8 mouse cellular contexts compared by ENCODE assay signal in the genomic region with DNA sequence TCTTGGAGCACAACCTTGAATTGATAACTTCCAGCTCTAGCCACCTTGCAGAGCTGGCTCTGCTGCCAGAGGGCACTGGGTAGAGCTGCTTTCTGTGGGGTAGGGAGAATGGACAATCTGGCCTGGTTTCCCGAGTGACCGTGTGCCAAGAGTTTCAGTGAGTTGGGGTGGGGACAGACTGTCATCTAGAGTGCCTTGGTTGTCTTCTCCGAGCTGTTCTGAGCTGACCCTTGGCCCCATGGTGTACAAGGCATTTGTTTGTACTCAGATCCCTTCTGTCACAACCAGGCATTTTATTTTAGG. TPM values are rescaled to one million over a fixed set of nuclear protein-coding genes. Genes with fewer than 3 reads are reported as not detected.
DNase-seq lines count a peak whose midpoint lies in the region; ATAC-seq and TF ChIP-seq lines count a peak whose summit lies in the region.

No protein-coding gene starts in this region.

- in situ Hi-C loops in ES-E14 (cut with MboI; ENCODE audit: low sequenced_read_pairs in 2 of 2, unreplicated experiment in 2 of 2): no loop called here

- WGBS in forebrain, embryonic 11.5 days: 36% methylated on average over 3 of the region's 3 CpGs
- 33% methylated on average over 3 of the region's 3 CpGs for WGBS in liver, embryonic 15.5 days (ENCODE audit: insufficient replicate concordance)
- whole genome bisulfite sequencing in stomach, embryonic 14.5 days: 53% methylated on average over 3 of the region's 3 CpGs

- no peak for ATAC-seq in forebrain, embryonic 11.5 days (replicated peaks; ENCODE audit: low FRiP score)
- ATAC-seq in liver, embryonic 15.5 days (ENCODE audit: insufficient read depth): no peak
- no peak for ATAC-seq in stomach, embryonic 14.5 days (ENCODE audit: insufficient number of reproducible peaks, insufficient read depth, low FRiP score, low read depth)

- H3K36me3 ChIP-seq in ES-E14 (ENCODE audit: control insufficient read depth, insufficient read depth, low read length, poor library complexity, severe bottlenecking): peaks cover 8% of the 10 kb centered on the region; the same call in 1 of the 2 replicates
- no peaks in the 10 kb centered on the region for H3K36me3 ChIP-seq in forebrain, embryonic 11.5 days (ENCODE audit: control insufficient read depth, insufficient read depth, low read length)
- H3K36me3 ChIP-seq in liver, embryonic 15.5 days (replicated peaks): no peaks in the 10 kb centered on the region
- no peaks in the 10 kb centered on the region for H3K36me3 ChIP-seq in stomach, embryonic 14.5 days (ENCODE audit: control insufficient read depth, insufficient read depth, low read length)

- peak overlapping the region; percentile 64 for H3K27ac ChIP-seq in ES-E14 (ENCODE audit: insufficient read depth, low read depth, low read length, poor library complexity, severe bottlenecking)
- H3K27ac ChIP-seq in forebrain, embryonic 11.5 days (ENCODE audit: low read depth, low read length): no peak overlapping the region
- peak overlapping the region; percentile 93 for H3K27ac ChIP-seq in liver, embryonic 15.5 days (replicated peaks)
- H3K27ac ChIP-seq in stomach, embryonic 14.5 days (ENCODE audit: low read length): no peak overlapping the region

- no peak for DNase-seq in ES-E14 (ENCODE audit: low read depth, low spot score)
- peak; percentile 61 for DNase-seq in adipocyte (ENCODE audit: low spot score)
- DNase-seq in forebrain, embryonic 11.5 days (ENCODE audit: low spot score): no peak
- peak; percentile 22 for DNase-seq in induced T-regulatory cell, adult 2 months (ENCODE audit: low read depth)
- no peak for DNase-seq in frontal cortex, postnatal 25 days (ENCODE audit: low spot score in 2 of 2)
- no peak for DNase-seq in spleen, postnatal 36 days (ENCODE audit: low spot score in 2 of 2)

- H3K9me3 ChIP-seq in ES-E14 (ENCODE audit: control insufficient read depth, insufficient read depth, low read depth, low read length): no peaks in the 10 kb centered on the region
- no peaks in the 10 kb centered on the region for H3K9me3 ChIP-seq in forebrain, embryonic 11.5 days (ENCODE audit: control insufficient read depth, low read length)
- H3K9me3 ChIP-seq in liver, embryonic 15.5 days (replicated peaks): no peaks in the 10 kb centered on the region
- H3K9me3 ChIP-seq in stomach, embryonic 14.5 days (ENCODE audit: control insufficient read depth, low read depth, low read length): no peaks in the 10 kb centered on the region

- peak overlapping the region; percentile 80 to 81; a peak in 3 of 4 replicates for H3K4me3 ChIP-seq in ES-E14 (ENCODE audit: insufficient read depth in 1 of 2, low read depth in 1 of 2, low read length in 2 of 2, poor library complexity in 1 of 2, severe bottlenecking in 1 of 2)
- H3K4me3 ChIP-seq in forebrain, embryonic 11.5 days (ENCODE audit: low read depth, low read length): peak overlapping the region; percentile 88
- peak overlapping the region; percentile 72 for H3K4me3 ChIP-seq in liver, embryonic 15.5 days (replicated peaks)
- peak overlapping the region; percentile 93 for H3K4me3 ChIP-seq in stomach, embryonic 14.5 days (ENCODE audit: low read depth, low read length)

- H3K4me1 ChIP-seq in ES-E14 (ENCODE audit: control insufficient read depth in 2 of 2, insufficient read depth in 2 of 2, low read length in 2 of 2, poor library complexity in 1 of 2): peaks cover 14 to 31% of the 10 kb centered on the region in 2 experiments
- H3K4me1 ChIP-seq in forebrain, embryonic 11.5 days (replicated peaks; ENCODE audit: control insufficient read depth, insufficient read depth, low read length): peaks cover 19% of the 10 kb centered on the region
- peaks cover 79% of the 10 kb centered on the region for H3K4me1 ChIP-seq in liver, embryonic 15.5 days (replicated peaks)
- H3K4me1 ChIP-seq in stomach, embryonic 14.5 days (ENCODE audit: control insufficient read depth, insufficient read depth, low read length): peaks cover 6% of the 10 kb centered on the region; the same call in 1 of the 2 replicates

- H3K4me2 ChIP-seq in forebrain, embryonic 11.5 days (ENCODE audit: low read depth, low read length, severe bottlenecking): peak overlapping the region; percentile 84
- peak overlapping the region; percentile 94 for H3K4me2 ChIP-seq in liver, embryonic 15.5 days
- H3K4me2 ChIP-seq in stomach, embryonic 14.5 days (replicated peaks; ENCODE audit: low read depth, low read length): peak overlapping the region; percentile 86

- H3K27me3 ChIP-seq in forebrain, embryonic 11.5 days (ENCODE audit: control insufficient read depth, insufficient read depth, low read length): no peaks in the 10 kb centered on the region
- H3K27me3 ChIP-seq in liver, embryonic 15.5 days: peaks cover 54% of the 10 kb centered on the region
- no peaks in the 10 kb centered on the region for H3K27me3 ChIP-seq in stomach, embryonic 14.5 days (ENCODE audit: control insufficient read depth, insufficient read depth, low read length)

- peak overlapping the region; percentile 80 for H3K9ac ChIP-seq in ES-E14 (ENCODE audit: insufficient read depth, low read depth, low read length, poor library complexity, severe bottlenecking)
- H3K9ac ChIP-seq in forebrain, embryonic 11.5 days (ENCODE audit: low read length): peak overlapping the region; percentile 97
- H3K9ac ChIP-seq in liver, embryonic 15.5 days: peak overlapping the region; percentile 70; the same call in 1 of the 2 replicates
- no peak overlapping the region for H3K9ac ChIP-seq in stomach, embryonic 14.5 days (replicated peaks; ENCODE audit: low read depth, low read length)

TF ChIP-seq in ES-E14, 5 proteins besides CTCF, POLR2A, EP300 and RAD21:
- TF ChIP-seq ZC3H11A (IDR thresholded peaks at IDR 0.05; ENCODE audit: borderline replicate concordance, low read depth, low read length) (no peak), ZNF384 (IDR thresholded peaks at IDR 0.05; ENCODE audit: low read depth, low read length) (no peak), MAFK (IDR thresholded peaks at IDR 0.05; ENCODE audit: insufficient read depth, low read depth, low read length) (no peak), HCFC1 (IDR thresholded peaks at IDR 0.05; ENCODE audit: borderline replicate concordance, insufficient read depth, low read length) (no peak), CHD2 (IDR thresholded peaks at IDR 0.05; ENCODE audit: low read depth, low read length) (no peak)

RNA-seq across cellular contexts. Expression of a gene that starts 3.8 kb away (rescaled TPM):
- total RNA-seq in ES-E14 (2012; rRNA removed): 39.8 and 54.2 TPM in 2 replicates
- polyA plus RNA-seq in forebrain, embryonic 11.5 days (2014; fragmentation: Nextera tagmentation; extraction: Ambion mirVana): 27.9 and 33.0 TPM in 2 replicates
- 5.6 and 7.4 TPM in 2 replicates for polyA plus RNA-seq in liver, embryonic 15.5 days (2015; fragmentation: Nextera tagmentation; extraction: Ambion mirVana)
- polyA plus RNA-seq in stomach, embryonic 14.5 days (2014; fragmentation: Nextera tagmentation; extraction: Ambion mirVana): 16.4 and 16.6 TPM in 2 replicates

Comparison
In these comparisons a context has a peak if more than half of its experiments do, and no peak if none do; other contexts are left out.
1. DNase-seq: peak in adipocyte (single experiment) and induced T-regulatory cell, adult 2 months (single experiment); none in ES-E14 (single experiment), forebrain, embryonic 11.5 days (single experiment), frontal cortex, postnatal 25 days (0 of 2) and spleen, postnatal 36 days (0 of 2).
2. H3K27ac ChIP-seq: peak in ES-E14 (single experiment) and liver, embryonic 15.5 days (single experiment); none in forebrain, embryonic 11.5 days (single experiment) and stomach, embryonic 14.5 days (single experiment).
3. Peak in every context shown above with its lines, with median percentiles within 50 percentile points of each other: H3K4me3 ChIP-seq and H3K4me2 ChIP-seq.